Mouse (Mus musculus) layer of hippocampus, adult 9-10 months (tissue): Measurements from ENCODE around the gene Ptpn12.
A peak's percentile ranks its signal among the peaks of the same experiment; 100 is the strongest.

Source experiments
- DNase-seq: peaks from one replicate; pipeline ENCODE4 v3.0.0; 2022; ENCODE audit warnings: low spot score

Ptpn12 gene

DNA sequence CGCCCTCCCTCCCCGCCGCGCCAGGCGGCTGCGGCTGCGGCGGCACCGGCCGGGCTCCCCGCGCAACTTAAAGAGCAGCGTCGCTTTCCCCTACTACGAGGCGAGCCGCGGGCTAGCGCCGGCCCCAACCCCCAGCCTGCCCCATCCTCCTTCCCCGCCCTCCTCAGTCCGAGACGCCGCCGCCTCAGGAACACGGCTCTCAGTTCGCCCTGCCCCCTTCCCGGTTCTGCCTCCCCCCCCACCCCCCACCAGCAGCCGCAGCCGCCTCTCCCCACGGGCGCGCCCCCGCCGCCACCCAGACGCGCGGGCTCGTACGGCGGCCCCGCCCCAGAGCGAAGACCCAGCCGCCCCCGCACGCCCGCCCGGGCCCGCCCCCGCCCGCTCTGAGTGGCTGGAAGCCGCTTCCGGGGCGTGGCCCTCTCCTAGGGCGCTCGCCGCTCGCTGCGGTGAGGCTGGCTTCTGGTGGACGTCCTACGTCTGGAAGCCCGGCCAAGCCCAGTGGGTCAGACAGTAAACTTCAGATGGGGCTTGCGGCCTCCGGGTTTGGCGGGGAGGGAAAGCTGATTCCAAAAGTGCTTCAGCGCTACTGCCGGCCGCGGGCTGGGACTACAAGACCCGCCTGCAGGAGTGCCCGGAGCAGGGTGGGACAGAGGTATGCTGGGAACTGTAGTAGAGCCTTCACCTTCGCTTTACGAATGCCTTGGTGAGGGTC lies at the start of gene Ptpn12:
TSS of gene Ptpn12 (minus strand) at position 92 of the 712 bp plus-strand sequence.
- peak; percentile 87 for DNase-seq

DNA sequence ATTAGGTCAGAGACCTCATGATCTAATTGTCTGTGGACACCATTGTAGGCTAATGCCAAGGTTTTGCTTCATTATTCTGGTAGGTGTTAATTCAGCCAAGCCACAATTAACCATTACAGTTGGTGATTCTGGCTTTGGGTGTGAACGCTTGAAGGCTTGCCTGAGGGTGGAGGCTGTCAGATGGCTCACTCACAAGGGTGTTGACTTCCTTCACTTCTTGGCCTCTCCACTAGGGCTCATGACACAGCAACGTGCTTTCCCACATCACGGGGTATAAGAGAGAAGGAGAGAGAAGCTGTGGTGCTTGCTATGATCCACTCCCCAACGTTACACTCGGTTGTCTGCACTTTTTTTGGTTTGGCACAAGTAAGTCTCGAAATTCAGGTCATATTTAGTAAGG lies 35.5 kb upstream of the Ptpn12 start:
- no peak for DNase-seq

DNA sequence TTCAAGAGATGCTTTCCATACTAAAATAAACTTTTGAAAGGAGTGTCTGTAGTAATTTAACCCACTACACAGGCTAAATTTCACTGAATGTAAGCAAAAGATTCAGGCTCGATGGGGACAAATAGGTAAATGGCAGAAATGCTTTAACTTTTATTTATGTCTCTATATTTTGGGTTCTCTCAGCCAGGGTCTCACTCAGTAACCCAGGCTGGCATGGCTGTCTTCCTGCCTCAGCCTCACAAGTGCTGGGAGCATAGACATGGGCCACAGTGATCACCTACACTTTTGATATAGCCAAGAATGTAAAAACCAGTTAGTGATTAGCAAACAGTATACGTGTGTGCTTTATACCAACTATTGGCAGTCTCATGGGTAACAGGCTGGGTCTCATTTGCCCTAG lies 1.5 kb upstream of the Ptpn12 start:
- DNase-seq, result no peak

DNA sequence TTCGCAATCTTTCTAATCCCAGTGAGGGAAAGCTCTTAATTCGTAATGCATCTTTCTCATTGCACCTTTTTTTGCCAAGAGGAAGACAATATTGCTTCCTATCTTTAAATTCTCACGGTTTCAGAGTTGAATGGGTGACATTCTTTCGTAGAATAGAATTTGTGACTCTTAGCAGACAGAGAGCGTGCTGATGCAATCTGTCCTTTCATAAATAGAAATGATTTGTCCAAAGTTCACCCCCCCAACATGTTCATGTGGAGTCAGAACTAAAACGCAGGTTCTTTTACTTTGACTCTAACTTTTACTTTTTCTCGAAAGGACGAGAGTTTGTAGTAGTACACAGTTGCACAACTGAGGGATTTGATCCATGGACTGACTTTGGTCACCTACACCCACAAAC lies 884 bp upstream of the Ptpn12 start:
- DNase-seq, result no peak

DNA sequence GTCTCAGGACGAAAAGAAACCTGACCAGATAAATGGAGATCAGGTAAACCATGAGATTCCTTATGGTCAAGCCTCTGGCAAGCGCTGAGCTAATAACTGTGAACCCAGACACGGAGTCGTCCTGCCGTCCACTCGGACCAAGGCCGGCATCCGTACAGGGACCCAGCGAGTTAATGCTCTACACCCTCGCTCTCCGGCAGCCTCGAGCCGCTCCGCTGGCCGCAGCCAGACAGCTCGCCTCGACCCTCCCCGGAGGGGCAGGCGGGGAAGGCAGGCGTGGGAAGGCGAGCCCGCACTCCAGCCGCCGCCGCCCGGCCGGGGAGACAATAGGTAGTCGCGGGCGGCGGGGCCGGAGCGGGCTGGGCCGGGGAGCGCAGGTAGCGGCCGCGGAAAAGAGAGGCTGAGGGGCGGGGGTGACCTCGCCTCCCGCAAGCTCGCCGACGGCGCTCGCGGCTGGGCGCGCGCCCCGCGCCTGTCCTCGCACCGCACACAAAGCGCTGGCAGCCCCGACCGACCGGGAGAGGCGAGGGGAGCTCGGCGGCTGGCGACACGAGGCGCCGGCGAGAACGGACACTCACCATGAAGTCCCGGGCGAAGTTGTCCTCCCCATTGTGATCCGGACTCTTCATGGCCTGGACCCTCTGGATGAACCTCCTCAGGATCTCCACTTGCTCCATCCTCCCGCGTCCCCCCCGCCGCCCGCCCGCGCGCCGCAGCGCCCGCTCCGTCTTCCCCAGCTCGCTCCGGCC lies 466 bp downstream of the Ptpn12 start:
- DNase-seq, result no peak

DNA sequence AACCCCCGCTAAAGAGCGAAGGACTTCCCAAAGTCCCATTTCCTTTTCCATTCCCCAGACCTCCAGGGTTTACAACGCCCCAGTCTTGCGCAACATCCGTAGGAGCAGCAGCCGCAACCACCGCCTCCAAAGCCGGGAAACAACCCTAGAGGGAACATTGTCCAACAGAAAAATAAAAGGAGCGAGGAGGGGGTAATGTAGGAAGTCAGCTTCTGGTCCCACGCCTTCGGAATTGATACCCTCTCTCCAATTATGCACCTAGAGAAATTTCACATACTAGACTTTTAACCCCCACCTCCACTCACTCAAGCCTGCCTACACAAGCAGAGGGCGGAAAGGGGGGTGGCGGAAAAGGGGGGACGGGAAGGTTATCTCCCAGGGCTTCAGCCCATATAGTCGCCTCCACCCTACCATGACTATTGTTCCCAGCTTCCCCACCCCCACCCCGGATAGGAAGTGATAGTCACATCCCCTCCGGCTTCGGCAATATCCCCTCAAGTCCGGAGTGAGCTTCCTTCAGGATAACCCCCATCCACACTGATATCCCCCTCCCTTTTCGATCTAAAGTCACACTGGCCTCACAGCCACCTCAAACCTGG lies 1.1 kb downstream of the Ptpn12 start:
- no peak for DNase-seq

DNA sequence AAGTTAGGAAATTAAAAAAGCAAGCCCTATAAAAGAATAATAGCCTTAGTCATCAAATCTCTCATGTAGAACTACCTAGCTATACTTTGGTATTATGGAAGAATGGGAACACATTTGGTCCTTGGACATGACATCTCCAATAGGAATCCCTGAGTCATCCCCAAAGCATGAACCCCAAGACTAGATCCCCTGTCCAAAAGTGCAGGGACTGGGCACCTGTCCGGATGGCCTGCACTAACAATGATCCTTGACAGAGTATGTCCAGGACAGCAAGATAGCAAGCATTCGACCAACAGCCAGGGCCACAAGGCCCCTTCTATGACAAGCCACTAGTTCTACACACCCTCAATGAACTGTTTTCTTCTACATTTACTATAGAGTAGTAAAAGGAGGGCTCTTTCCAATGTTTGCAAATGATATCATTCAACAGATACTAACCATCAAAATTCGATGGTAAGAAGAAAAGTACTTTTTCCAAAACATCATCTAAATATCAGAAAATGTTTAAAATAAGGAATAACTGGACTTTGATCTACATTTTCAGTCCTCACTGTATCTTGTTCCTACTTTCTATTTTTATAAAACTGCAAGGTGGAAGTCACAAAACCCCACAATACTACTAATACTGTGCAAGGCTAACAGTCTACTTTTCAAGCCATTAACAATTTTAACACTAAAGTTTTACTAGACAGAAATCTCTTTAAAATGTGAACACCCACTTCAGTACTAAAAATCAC lies 2.0 kb downstream of the Ptpn12 start:
- DNase-seq, result no peak

DNA sequence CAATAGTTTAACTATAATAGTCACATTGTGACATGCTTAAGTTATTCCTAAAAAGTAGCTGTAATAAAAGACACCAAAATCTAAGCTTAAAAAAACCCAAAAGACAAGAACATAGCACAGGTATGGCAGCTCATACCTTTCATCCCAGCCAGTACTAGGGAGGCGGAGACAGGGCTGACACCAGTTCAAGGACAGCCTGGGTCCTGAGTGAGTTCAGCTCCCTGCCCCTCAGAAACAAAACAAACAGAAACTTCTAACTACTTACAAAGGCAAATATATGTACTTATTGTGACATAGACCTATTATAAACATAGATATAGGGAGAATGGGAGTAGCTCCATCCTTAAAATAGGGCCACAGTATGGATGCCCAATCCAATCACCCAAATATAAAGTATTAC lies 3.2 kb downstream of the Ptpn12 start:
- no peak for DNase-seq

DNA sequence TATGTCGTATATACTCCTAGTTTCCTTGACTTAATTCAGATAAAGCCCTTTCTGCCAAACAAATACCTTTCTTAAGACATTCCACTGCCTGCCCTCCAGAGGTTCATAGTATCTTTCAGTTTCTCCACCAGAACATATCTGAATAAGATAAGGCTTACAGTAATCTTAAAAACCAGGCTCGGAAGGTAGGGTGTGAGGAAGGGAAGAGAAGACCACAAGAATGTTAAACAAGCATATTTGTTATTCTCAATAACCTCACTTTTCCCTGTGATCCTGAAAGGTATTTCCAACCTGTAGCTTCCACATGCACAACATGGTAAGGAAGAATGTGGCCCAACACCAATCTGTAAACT lies 5.0 kb downstream of the Ptpn12 start:
- no peak for DNase-seq

DNA sequence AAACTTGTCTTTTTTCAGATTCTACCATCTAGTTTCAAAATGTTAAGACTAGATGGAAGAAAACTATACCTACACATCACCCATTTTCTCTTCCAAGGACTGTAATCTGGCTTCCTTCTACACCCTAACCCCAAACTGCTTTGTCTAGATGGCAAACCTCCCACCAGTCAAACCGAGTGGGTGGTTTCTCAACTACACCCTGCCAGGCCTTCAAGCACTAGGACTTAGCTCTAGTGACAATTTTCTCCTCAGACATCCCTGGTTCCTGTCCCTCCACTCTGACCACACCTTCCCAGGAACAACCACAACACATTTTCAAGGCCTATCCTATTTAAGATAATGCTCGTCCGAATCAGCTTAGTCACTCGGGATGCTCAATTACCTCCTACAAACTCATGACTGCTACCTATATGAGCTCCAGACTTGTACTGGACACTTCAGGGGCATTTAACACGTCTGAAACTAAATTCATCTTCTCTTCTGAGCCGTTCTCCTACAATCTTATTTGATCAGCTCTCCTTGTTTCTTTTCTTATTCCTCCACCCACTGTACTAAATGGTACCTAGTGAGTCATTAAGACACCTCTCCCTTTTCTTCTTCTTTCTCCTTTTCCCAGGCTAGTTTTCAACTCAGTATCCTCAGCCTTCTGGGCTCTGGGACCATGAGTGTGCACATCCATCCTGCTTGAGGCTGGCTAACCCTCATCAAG lies 5.5 kb downstream of the Ptpn12 start:
- DNase-seq, result no peak

DNA sequence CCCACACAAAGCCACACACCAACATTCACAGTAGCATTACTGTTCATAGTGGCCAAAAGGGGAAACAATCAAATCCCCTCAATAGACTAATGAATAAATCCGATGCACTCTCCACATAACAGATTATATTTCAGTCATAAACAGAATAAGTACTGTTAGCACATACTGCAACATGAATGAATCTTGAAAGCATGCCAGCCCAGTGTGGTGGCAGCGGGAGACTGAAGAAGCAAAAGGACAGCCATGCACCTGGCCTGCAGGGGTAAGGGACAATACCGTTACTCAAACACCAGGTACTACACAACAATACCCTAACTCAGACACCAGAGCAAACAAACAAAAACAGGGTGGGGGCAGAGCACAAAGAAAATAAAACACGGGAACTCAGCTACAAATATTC lies 6.7 kb downstream of the Ptpn12 start:
- no peak for DNase-seq

DNA sequence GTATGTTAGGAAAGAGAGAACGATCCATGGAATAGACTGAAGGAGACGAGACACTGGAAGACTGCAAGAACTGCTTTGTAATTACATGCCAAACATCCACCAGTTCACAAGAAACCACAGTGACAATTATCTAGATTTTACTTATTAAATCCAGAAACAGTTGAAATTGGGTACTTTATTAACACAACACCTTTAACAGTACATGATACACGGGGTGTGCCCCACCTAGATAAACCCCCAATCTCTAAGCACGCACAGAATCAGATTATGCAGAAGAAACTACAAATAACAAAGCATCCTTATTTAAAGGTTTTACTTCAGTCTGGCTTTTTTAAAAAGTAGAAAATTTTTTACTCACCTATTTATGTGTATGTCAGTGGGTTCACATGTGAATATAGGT lies 8.6 kb downstream of the Ptpn12 start:
- DNase-seq, result no peak

DNA sequence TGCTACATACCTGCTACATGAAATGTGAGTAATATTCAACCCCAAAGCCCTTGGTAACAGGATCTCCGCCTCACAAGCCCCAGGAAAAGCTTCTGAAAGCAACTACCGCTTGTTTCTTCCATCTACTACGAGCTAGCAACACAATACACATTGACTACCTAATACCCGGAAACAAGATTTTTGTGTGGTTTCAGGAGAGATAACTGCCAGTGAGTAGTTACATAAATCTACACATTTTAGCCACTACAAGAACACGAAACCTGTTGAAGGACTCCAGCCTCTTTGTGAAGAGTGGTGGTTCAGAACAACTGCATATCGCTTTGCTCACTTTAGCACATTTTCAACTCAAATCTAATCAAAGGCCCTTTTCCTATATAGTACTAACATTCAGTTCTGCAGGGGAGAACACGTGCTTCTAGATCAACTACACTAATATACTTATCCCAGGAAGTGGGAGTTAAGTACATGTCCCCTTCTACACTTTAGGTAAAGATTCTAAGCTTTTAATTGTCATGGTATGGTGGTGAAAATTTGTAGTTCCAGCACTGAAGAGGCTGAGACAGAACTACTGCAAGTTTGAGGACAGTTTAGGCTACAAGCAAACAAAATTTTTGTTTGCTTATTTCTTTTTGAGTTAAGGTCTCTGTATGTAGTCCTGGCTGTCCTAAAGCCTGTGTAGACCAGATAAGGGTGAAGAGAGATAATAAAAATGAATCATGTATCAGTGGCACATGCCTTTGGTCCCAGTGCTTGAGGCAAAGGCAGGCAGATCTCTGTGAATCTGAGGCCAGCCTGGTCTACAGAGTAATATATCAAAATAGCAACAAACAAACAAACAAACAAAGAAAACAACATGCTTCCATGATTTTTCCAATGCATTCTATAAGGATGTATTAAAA lies 9.3 kb downstream of the Ptpn12 start:
- DNase-seq, result no peak

DNA sequence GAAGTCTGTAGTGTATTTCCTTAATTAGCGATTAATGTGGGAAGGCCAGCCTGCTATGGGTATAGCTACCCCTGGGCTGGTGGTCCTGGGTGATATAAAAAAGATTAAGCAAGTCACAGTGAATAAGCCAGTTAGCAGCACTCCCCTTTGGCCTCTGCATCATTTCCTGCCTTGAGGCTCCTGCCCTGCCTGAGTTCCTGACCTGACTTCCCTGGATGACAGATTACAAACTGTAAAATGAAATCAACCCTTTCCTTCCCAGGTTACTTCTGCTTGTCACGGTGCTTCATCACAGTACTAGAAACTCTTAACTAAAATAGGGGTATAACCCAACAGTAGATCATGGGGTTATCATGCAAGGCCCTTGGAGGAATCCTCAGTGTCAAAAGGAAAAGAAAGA lies 10.2 kb downstream of the Ptpn12 start:
- DNase-seq, result no peak

DNA sequence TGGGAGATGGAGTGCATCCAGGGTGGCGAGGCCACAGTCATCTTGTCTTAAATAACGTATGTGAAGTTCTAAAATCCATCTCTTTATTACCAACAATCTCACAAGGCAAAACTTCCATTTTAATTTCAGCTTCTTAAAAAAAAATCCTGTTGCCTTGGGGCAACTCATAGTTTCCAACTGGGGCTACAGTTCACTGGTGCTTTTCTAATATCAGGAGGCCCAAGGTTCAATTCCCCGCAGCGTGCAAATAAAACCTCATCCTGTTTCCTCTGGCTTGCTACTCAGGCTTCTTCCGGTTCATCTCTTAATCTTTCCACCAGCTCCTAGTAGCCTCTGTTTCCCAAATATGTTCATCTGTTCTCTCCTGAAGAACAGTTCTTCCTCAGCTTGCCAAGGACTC lies 17.6 kb downstream of the Ptpn12 start:
- DNase-seq, result no peak

DNA sequence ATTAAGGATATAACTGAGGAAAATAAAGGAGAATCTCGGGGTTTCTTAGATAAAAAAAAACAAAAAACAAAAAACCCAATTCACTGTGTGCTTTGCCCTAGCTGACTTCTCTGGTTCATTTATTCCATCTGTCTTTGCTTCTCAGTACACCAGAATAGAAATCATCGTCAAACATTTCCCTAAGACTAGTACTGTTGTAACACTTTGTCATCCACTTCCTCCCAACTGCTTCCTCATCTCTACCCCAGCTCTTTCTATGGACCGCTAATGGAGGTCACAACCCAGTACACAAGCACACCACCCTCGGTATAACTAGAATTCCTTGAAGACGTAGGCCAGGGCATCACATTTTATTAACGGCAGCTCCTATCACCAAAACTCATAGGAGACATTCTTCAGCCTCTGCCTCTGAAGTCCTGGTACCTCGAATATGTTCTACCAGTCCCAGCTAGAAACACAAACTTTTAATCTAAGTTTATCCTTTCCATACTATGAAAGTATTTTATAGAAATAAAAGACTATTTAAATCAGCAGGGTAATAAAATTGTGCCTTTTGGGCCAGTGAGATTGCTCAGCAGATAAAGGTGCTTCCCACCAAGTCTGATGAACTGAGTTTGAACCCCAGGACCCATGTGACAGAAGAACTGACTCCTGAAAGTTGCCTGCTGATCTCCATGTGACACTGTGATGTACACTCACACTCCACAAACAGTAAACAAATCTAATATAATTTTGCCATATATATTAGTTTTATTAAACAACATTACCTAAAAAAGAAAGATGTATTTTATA lies 19.8 kb downstream of the Ptpn12 start:
- DNase-seq, result no peak

DNA sequence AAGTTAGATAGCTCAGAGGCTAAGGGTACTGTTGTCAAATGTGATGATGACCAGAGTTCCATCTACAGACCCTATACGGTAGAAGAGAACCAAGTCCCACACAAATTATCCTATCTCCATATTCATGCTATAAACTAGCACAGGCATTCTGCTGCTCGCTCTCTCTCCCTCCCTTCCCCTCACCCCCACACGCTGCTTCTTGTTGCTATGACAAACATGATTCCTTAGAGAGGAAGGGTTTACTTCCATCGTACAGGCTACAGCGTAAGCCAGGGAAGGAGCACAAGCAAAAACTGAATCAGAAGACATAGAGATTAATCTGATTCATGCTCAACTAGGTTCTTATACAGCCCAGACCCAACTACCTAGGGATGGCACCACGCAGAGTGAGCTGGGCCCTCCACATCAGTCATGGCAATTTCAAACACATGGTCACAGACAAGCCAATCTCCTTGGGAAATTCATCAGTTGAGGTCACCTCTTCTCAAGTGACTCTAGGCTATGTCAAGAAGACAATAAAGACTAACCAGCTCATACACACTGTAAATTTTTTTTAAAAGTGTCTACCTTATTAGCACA lies 21.2 kb downstream of the Ptpn12 start:
- no peak for DNase-seq

DNA sequence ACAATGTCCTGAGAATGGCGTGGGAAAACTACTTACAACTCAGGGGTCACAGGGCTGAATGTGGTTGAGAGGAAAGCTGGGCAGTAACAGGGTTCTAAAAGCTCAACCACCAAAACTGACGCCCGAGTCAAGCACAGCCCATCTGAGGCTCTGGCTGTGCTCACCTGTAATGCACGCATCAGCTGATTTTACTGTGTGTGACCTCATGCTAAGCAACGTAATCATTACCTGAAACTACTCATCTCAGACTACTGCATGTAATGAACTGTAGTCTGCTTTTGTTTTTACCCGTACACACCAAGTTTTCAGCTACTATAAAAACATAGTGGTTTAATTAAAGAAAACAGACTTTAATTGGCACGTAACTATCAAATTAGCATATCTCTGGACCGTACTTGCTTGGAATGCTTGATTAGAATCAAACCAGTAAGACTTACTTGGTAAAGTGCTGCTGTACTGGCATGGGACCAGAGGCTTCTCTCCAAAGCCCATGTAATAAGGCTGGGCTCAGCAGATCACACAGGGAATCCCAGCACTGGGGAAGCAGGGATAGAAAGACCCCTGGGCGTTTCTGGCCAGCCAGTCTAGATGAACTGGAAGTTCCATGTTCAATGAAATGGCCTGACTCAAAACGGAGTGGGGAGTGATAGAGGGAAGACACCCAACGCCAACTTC lies 22.2 kb downstream of the Ptpn12 start:
- DNase-seq, result no peak

DNA sequence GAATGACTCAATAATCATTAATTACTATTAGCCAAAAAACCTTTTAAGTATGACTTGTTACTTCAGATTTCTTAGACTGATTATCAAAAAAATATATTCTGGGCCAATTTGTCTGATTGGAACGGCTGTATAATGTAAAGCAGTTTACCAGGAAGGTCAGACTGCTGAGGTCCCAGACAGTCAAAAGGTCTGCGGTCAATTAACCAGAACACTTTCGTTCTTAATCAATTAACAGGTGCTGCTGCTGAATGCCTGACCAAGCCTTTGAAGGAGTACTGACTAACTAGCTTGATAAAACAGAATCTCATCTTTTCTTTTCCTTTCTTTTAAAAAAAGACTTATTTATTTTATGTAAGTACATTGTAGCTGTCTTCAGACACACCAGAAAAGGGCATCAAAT lies 23.1 kb downstream of the Ptpn12 start:
- no peak for DNase-seq
